Mouse (Mus musculus): Measurements from ENCODE around the gene Lrrc8a. TPM values are rescaled to one million over a fixed set of nuclear protein-coding genes. Genes with fewer than 3 reads are reported as not detected.
A peak's percentile ranks its signal among the peaks of the same experiment; 100 is the strongest.

Gene Lrrc8a
- polyA plus RNA-seq (2015; fragmentation: Nextera tagmentation; extraction: Ambion mirVana), result 21.4 and 22.6 TPM in 2 replicates

GRCm38 (mm10) chr2:30237199-30237880 is at the start of gene Lrrc8a:
TSS of gene Lrrc8a (plus strand) at chr2:30237715.
- DNase-seq (ENCODE audit: low spot score), result peak; percentile 99

- DNase-seq (ENCODE audit: low spot score), result no peak
Measured at GRCm38 (mm10) chr2:30191790-30192580, 45.5 kb upstream of the Lrrc8a start.

- no peak for DNase-seq (ENCODE audit: low spot score)
Measured at GRCm38 (mm10) chr2:30194656-30195055, 42.9 kb upstream of the Lrrc8a start.

GRCm38 (mm10) chr2:30198021-30198420 is 39.5 kb upstream of the Lrrc8a start:
- DNase-seq (ENCODE audit: low spot score), result no peak

GRCm38 (mm10) chr2:30199984-30200383 is 37.5 kb upstream of the Lrrc8a start:
- DNase-seq (ENCODE audit: low spot score), result no peak

GRCm38 (mm10) chr2:30200388-30200925 is 37.1 kb upstream of the Lrrc8a start:
- DNase-seq (ENCODE audit: low spot score), result no peak

- peak; percentile 63 for DNase-seq (ENCODE audit: low spot score)
Measured at GRCm38 (mm10) chr2:30203439-30203838, 34.1 kb upstream of the Lrrc8a start.

GRCm38 (mm10) chr2:30205255-30205628 is 32.3 kb upstream of the Lrrc8a start:
- no peak for DNase-seq (ENCODE audit: low spot score)

GRCm38 (mm10) chr2:30205629-30206357 is 31.7 kb upstream of the Lrrc8a start, which contains the start of gene Kyat1:
TSS of gene Kyat1 (minus strand) at chr2:30205847.
- DNase-seq (ENCODE audit: low spot score), result peak; percentile 96

GRCm38 (mm10) chr2:30207401-30207800 is 30.1 kb upstream of the Lrrc8a start:
- no peak for DNase-seq (ENCODE audit: low spot score)

GRCm38 (mm10) chr2:30207886-30208285 is 29.6 kb upstream of the Lrrc8a start:
- no peak for DNase-seq (ENCODE audit: low spot score)

- no peak for DNase-seq (ENCODE audit: low spot score)
Measured at GRCm38 (mm10) chr2:30211408-30212168, 25.9 kb upstream of the Lrrc8a start.

GRCm38 (mm10) chr2:30212169-30212545 is 25.4 kb upstream of the Lrrc8a start:
- no peak for DNase-seq (ENCODE audit: low spot score)

- no peak for DNase-seq (ENCODE audit: low spot score)
Measured at GRCm38 (mm10) chr2:30212951-30213350, 24.6 kb upstream of the Lrrc8a start.

- no peak for DNase-seq (ENCODE audit: low spot score)
Measured at GRCm38 (mm10) chr2:30214745-30215144, 22.8 kb upstream of the Lrrc8a start.

GRCm38 (mm10) chr2:30215493-30215892 is 22.0 kb upstream of the Lrrc8a start:
- DNase-seq (ENCODE audit: low spot score), result no peak

- DNase-seq (ENCODE audit: low spot score), result no peak
Measured at GRCm38 (mm10) chr2:30216293-30216692, 21.2 kb upstream of the Lrrc8a start.

- peak; percentile 47 for DNase-seq (ENCODE audit: low spot score)
Measured at GRCm38 (mm10) chr2:30235593-30235992, 1.9 kb upstream of the Lrrc8a start.

- no peak for DNase-seq (ENCODE audit: low spot score)
Measured at GRCm38 (mm10) chr2:30236426-30237198, 903 bp upstream of the Lrrc8a start.

- DNase-seq (ENCODE audit: low spot score), result peak; percentile 68
Measured at GRCm38 (mm10) chr2:30237881-30238280, 366 bp downstream of the Lrrc8a start.

Measured in thymus, postnatal 0 days (tissue).